Mouse (Mus musculus) cortical plate, adult 2 months (tissue): ENCODE data around the gene Gm1673.

Source experiments
- CTCF ChIP-seq: fragments of 200-500 bp; IDR thresholded peaks from 2 replicates; pipeline ENCODE4 v1.5.1; 2011; ENCODE audit warnings: mild to moderate bottlenecking, control low read depth, low read length; ENCODE audit not compliant: insufficient read depth; ENCODE audit errors: extremely low read depth
- POLR2A ChIP-seq: fragments of 200-500 bp; IDR thresholded peaks from 2 replicates; pipeline ENCODE4 v1.6.1; 2011; ENCODE audit warnings: mild to moderate bottlenecking, low read length, control low read depth; ENCODE audit not compliant: insufficient read depth; ENCODE audit errors: extremely low read depth

DNA sequence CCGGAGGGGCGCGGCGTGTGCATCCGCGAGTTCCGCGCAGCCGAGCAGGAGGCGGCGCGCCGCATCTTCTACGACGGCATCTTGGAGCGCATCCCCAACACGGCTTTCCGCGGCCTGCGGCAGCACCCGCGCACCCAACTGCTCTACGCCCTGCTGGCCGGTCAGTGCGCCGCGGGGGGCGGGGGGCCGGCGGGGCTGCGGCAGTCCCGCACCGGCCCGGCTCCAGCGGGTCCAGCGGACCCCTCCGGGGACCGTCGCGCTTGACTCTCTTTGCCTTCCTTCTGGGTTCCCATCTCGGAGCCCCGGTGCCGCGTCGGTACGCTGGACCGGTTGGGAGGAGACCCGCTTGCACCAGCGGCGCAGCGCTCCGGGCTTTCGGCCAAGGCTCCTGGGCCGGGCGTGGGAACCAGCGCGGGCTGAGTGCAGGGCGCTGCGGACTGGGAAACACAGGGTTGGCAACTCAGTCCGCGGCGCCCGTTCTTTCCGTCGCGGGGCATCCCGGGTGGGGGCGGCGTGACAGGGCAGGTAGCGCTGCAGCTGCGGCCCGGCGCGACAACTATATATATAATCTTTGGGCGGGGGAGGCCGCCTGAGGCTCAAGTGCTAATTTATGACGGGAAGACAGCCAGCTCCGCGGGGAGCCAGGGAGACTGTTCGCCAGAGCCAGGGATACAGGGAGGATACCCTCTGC, 14.0 kb downstream of the Gm1673 start:
- TF ChIP-seq POLR2A (0 out of 2 replicates have a peak, but pooled peaks have one; percentile 24), CTCF (no peak)
